Mouse (Mus musculus): ENCODE measurements at regions not wholly inside any gene's neighbourhood (a gene's known extent, or its start where the extent isn't known, plus 50 kb on each side); places are given as distances from the start of the nearest gene placed in this dataset.

DNA sequence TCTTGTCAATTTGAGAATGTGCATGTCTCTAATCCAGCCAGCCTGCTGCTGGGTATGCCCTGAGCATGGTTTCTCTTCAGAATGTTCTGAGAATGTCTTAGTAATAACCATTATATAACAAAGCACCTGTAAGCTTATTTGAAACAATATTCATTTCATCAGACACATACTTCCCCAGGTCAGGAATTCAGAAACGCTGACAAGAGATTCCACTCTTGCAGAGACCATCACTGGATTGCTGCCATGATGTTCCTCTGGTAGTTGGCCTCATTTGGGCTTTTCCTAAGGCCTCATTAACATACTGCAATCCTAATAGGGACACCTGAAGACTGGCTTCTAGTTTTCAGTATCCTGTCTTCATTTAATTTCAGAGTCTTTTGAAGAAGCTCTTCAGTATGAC, 642.5 kb upstream of the Adamts5 start:
- DNase-seq (ENCODE audit: low spot score in 2 of 2) = no peak

DNA sequence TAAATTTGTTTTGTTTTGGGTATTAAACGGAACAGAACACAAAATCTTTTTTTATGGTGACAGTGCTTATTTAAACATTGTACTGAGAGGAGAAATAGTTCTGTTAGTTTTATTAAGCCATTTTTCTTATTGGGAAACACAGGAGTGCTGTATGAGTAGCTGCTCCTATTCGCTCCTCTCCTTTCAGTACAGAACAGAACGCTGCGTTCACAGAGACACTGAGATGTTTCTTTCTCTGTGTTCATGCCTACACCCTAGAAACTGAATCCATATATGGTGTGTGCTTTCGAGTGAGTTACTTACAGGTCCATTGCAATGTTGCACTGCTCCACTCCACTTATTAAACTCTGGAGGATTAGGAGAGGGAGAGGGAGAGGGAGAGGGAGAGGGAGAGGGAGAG, 634.9 kb upstream of the Adamts5 start:
- DNase-seq (ENCODE audit: low spot score in 2 of 2) = no peak

DNA sequence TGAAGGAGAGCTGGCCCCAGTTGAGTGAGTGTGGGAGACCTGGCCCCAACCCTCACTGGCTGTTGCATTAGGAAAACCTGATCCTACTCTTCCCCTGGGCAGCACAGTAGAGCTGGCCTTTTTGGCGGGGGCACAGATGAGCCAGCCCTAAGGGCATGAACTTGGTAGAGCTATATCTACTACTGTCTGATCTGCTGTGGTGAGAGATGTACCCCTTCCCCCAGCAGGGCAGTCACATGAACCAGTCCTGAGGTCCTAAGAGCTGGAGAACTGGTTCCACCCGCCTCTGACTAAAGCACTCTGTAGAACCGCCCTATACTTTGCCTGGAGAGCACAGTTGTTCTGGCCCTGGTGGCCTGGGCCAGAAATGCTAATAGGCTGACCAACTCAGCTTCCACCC, 622.5 kb upstream of the Adamts5 start:
- DNase-seq (ENCODE audit: low spot score in 2 of 2) = no peak

DNA sequence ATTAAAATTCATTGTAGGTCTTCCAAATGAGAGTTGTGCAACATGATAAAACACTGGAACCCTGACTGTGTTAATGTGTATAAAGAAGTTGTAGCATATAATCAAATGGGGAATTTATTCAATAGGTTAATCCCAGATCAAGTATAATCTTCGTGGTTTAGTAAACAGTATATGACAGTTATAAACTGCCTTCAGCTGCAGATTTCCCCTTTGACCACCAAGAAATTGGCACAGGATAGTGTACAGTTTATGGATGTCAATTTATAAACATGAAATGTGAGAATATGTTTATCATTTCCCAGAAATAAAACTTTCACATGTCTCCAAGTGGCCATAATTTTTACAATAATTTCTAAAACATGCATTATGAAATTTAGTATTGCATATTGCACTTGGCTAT, 615.3 kb upstream of the Adamts5 start:
- DNase-seq (ENCODE audit: low spot score in 2 of 2) = no peak

DNA sequence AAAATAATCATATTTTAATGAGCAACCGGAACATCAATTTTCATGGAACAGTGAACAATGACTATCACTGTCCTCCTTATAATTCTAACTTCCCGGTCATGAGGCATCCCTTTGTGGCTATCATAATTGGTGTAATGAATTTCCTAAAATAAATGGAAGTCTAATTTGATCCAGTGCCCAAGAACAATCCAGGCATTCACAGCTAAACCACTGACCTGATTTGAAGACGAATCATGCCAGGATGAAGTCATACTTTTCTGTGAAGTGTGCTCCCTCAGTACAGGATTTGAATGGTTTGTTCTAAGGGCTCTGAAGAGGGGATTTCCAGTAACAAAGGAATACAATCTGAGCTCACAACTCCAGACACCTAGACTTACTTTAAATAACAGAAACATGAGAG, 614.5 kb upstream of the Adamts5 start:
- DNase-seq (ENCODE audit: low spot score in 2 of 2) = peak; percentile 4 to 18

DNA sequence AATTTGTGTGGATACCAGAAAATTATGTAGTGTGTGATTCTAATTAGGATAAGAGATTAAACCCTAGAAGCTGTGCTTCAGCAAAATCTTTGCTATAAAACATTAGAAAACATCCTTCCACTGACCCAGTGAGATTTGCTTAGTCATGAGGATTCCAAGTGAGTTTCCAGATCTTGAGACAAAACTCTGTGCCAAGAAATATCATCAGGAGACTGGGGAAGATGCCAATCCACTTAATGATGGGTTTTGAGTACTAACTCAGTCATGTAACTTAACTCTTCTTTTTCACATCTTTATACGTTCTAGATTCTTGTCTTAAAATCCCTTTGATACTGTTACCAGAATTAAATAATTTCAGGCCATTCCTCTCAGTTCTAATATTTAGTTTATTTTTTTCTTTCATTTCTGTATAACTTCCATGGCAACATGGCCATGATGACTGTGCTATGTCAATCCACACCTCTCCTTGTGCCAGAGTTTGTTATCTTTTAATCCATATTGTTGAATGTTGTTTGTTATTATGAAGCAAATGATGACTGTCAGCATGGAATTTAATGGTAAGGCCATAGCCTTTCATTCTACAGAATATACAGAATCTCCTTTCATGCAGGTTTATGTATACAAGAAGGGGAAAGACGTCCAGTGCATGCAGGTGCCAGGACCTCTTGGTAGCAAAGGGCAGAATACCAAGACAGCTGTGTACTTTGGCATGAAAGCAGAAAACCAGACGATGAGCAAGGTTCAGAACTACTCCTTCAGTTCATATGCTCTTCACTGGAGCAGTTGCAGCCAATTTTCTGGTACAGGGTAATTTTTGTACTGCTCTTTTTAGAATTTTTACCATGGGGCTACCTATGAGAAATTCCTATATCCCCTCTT, 599.7 kb upstream of the Adamts5 start:
- DNase-seq (ENCODE audit: low spot score in 2 of 2) = no peak

DNA sequence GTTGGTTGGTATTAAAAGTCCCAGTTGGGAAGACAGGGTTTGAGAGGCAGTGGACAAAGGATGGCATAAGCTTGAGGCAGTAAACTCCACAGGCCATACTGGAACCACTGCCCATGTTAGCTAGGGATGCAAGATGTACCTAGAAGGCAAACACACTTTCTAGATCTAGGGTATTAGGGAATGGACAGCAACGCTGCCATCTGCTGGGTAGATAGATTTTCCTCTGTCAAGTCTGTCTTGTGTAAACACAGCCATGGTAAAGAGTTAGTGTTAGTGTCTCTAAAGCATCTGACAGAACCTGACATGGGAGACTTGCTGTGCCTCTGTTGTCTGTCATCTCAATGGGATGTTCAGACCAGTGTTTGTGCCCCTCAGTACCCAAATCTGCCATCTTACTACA, 573.5 kb upstream of the Adamts5 start:
- DNase-seq (ENCODE audit: low spot score in 2 of 2) = peak in 1 of 2 experiments; percentile 2

DNA sequence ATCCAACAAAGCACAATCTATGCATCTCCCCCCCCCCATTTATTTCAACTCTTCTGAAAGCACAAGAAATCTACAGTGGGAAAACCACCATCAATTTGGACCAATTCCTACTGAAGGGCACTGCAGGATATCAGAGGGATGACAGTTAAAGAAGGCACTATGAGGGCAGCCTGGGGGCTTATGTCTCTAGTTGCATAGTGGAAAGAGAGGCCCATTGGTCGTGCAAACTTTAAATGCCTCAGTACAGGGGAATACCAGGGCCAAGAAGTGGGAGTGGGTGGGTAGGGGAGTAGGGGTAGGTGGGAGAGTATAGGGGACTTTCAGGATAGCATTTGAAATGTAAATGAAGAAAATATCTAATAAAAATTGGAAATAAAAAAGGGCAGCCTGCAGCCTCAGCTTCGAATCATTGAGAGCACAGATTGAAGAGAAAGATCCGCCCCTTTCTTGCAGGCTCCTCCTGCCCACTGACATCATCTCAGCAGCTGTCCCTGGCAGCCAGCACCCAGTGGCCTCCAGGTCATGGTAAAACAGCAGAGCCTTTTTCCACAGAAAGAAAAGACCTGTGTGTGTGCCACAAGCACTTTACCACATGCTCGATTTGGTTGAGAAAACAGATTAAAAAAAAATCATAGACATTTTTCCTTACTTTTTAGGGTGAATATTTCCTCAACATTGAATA, 571.6 kb upstream of the Adamts5 start:
- peak in 1 of 2 experiments; percentile 2 for DNase-seq (ENCODE audit: low spot score in 2 of 2)

DNA sequence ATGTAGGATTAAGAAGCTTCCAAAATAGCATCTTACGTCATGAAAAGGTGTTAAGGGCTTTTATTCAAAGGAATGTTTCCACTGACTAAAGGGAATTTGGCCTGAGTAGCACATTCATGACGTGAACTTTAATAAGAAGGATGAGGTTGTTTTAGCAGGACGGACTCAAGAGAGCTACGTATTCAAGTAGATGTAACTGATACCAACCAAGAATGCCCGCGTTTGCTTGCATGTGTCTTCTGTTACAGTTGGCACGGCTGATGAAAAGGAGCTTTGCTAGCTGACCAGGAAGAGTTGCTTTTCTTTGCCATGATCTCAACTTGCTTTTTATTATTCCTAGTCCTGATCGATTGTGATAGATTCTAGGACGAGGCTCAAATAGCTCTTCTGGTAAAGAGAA, 559.4 kb upstream of the Adamts5 start:
- no peak for DNase-seq (ENCODE audit: low spot score in 2 of 2)

DNA sequence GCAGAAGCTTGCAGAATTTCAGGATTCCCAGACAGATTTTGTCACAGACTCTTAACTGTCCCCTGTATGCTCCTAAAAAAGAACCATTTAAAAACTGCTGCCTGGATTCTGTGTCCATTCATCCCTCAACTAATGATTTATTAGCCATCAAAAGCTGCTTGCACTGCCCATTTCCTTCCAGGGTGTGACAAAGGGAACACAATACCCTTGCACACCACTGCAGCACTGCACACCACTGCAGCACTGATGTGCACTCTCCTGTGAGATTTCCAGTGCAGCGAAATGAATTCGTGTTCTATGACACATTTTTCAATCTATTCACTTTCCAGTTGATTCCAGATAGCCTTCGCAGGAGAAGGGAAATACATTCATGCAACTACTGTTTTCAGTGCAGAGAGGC, 555.0 kb upstream of the Adamts5 start:
- DNase-seq (ENCODE audit: low spot score in 2 of 2) = no peak

DNA sequence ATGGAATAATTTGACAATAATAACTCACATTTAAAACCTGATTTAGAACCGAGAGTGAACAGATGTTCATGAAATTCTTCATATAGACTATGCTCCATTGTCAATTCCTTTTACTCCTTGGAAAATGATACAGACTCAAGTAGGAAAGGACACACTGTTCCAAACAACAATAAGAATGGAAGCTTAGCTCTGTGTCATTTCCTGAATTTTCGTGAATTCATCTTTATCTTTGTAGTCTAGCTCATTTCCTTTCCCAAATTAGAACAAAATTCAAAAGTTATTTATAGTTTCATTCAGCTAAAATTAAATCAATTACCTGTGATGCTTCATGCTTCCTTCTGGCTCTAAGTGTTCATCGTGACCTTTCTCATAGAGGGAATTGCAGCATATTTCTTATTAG, 553.2 kb upstream of the Adamts5 start:
- no peak for DNase-seq (ENCODE audit: low spot score in 2 of 2)

DNA sequence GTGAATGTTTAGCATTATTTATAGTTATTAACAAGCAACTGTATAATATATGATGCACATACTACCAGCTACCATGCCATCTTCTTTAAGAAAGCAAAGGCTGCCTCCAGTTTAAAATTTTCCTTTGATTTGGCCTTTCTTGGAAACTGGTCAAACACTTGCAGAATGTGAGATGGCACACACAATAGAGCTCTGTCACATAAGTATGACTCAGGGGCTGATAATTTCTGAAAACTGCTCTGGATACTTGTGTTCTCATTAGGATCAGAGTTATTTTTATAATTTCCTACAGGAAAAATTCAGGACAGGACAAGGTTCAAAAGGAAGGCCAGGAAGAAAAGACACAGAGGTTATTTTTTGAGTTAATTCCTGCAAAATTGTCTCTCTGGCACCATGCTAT, 552.4 kb upstream of the Adamts5 start:
- DNase-seq (ENCODE audit: low spot score in 2 of 2) = no peak

DNA sequence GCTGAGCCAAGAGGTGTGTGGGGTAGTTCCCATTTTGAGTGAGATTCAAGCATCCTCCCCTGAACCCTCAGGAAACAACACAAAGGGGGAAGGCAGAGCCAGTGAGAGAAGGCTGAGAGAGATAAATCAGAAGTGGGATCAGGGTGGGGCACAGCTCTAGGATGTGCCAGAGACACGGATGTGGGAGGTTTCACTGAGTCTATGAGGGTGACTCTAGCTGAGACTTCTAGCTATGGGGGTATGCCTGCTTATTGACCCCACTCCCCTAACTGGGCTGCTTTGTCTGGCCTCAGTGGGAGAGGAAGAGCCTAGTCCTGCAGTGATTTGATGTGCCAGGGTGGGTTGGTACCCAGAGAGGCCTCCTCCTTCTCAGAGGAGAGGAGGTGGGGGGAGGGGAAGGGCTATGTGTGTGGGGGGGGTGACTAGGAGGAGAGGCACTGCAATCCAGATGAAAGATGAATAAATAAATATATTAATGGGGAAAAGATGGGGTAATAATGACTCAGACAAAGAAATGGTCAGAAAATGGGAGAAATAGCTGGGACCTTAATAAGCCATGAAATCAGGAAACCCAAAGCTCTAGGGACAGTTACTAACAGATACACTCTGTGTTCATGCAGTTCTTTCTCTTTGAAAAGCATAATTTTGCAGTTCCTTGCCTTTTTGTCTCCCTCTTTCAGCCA, 547.0 kb upstream of the Adamts5 start:
- no peak for DNase-seq (ENCODE audit: low spot score in 2 of 2)

DNA sequence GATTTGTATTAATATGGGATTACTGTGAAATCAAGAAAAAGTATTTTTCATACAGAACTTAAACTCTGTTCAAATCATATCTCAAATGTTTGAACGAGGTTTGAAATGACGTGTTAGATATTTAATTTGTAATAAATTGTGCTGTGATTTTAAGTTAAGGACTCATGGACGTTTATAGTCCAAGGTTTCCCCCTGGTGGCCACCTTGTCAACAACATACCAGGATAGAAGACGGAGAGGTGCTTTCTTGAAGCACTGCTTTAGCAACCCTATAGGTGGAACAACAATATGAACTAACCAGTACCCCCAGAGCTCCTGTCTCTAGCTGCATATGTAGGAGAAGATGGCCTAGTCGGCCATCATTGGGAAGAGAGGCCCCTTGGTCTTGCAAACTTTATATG, 517.8 kb upstream of the Adamts5 start:
- peak in 1 of 2 experiments; percentile 78 for DNase-seq (ENCODE audit: low spot score in 2 of 2)

DNA sequence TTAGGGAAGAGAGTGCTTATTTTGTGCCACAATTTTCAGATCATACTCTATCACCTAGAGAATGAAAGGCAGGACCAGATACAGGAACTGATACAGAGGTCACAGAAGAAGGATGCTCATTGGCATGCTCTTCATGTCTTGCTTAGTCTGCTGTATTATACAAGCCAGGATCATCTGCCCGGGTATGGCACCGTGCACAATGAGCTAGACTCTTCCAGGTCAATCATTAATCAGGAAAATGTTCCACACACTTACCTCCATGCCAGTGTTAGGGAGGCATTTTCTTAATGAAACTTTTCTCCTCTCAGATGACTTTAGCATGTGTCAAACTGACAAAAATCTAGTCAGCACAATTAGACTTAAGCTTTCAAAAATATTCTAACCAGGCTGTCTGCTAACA, 502.7 kb upstream of the Adamts5 start:
- DNase-seq (ENCODE audit: low spot score in 2 of 2) = no peak

DNA sequence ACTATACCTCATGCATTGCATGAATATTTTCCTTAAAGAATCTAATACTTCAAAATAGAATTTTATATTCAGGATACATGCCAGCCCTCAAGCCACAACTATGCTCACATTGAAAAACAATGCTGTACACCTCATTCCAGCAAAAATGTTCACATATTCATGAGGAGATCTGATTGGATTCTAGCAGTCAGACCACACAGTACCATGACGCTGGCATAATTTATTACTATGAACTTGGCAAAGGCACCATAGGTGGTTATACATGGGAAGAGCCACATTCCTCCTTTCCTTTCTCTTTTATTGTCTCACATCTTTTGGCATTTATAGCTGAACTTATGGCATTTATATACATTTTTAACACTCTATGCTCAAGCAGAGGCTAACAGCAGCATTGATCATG, 499.8 kb upstream of the Adamts5 start:
- DNase-seq (ENCODE audit: low spot score in 2 of 2) = no peak

DNA sequence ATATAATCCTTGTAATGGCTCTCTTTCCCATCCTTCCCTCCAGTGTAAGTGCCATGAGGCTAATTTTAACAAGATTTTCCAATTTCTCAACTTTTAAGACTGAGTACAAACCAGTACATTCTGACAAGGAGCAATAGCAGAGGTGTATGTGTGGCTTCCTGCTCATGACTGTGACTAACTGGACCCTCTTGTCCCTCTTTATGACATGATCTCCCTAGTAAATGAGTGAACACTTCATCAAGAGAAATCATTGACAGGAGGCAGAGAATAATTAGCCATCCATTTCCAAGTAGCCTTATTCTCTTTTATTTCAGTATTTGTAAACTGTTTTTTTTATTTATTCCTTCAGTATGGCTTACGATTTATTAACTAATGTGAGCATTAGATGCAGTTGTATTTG, 497.7 kb upstream of the Adamts5 start:
- DNase-seq (ENCODE audit: low spot score in 2 of 2) = no peak

DNA sequence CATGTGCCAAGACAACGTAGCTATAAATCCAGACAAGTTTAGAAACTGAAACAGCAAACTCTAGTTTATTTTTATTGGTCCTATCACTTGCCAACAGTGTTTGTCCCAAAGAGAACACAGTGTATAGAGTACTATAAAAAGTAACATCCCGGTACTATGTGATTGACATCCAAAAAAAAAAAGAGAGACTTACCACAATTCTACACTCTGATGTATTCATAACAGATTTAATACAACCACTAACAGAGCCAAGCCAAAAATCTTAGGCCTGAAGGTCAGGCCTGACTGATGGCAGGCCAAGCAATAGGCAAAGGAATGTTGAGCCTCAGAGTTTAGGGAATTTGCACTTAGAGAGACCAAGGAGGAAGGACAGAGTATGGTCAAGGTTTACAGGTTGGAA, 495.9 kb upstream of the Adamts5 start:
- no peak for DNase-seq (ENCODE audit: low spot score in 2 of 2)

DNA sequence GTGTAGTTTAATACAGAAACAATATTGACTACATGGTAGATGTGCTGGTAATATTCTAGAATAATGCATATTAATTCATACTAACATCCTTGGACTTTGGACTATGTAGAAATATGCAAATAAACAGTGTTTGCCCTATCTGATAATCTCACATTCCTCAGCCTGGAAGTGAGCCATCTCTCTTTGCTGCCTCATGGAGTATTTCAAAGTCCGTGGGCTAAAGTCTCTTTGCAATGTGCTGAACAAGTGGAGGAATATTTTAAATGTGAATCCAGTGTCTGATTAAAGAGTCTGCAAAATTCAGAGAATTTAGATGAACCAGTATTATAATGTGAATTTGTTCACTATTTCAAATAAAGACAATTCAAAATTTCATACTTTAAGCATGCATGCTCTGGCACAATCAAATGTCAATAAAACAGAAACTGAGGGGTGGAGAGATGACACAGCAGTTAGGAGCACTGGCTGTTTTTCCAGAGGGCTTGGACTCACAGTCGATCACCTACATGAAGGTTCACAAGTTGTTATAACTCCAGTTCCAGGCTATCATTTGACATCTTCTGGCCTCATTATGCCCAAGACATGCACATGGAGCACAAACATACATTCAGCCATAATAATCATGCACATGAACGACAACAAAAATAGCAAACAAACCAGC, 487.6 kb upstream of the Adamts5 start:
- DNase-seq (ENCODE audit: low spot score in 2 of 2) = peak in 1 of 2 experiments; percentile 8

DNA sequence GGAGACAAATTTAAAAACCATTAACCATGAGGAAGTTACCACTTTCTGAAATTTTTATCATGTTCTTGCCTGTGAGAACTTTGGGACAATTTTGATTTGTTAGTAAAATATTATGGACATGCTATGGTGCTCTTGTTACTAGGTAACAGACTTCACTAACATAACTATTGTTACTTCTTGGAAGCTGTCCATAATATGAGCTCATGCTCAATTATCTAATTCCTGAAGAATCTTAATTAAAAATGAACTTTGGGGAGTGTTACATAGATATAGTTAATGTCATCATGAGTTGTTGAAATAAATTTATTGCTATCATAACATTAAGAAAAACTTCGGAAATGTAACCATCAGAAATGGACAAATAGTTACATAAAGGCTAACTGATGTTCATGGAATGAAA, 486.5 kb upstream of the Adamts5 start:
- DNase-seq (ENCODE audit: low spot score in 2 of 2) = no peak

DNA sequence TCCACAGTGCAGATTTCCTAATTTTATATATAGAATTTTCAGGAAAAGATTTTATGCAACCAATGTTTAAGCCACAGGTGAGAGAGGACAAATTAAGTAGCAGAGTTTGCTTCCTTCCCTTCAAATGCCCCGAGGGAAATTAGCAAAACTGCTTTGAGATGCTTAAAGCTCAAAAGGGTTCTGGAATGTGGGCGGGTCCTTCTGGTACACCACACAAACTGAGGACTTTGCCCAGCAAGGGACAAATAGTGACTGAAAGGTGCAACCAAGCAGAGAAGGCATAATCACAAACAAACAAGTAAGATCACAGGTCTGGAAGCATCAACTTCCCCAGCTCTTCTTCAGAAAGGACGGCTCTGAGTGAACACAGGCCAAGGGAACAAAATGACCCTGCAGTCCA, 476.4 kb upstream of the Adamts5 start:
- no peak for DNase-seq (ENCODE audit: low spot score in 2 of 2)

DNA sequence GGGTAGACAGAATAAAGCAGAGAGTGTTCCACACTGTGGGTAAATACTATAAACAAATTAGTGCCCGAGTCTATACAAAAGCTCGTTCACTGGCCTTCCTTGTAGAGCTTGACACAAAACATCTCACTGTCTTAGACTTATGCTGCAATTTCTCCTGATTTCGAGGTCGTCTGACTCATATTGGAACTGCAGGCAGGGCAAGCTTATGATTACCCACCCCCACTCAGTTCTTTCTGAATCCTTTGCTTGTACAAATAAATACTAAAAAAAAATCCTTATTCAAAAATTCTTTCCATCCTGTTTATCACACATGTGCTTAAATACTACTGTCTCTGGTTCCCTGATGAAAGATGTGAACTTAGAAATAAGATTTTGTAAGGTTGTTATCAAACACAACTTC, 470.0 kb upstream of the Adamts5 start:
- no peak for DNase-seq (ENCODE audit: low spot score in 2 of 2)
